Mouse (Mus musculus) midbrain, embryonic 16.5 days (tissue): ENCODE results near the gene D10Wsu102e. TPM values are rescaled to one million over a fixed set of nuclear protein-coding genes. Genes with fewer than 3 reads are reported as not detected.

Experiments used
- ATAC-seq: fragments of 200-750 bp; cut with Nextera tagmentation; 2 replicates; pipeline ENCODE4 v1.8.0; 2017; ENCODE audit warnings: moderate TSS enrichment
- H3K27ac ChIP-seq: fragments of 300-500 bp; sonication (generic); 2 replicates; pipeline ENCODE4 v1.5.1; 2014; ENCODE audit warnings: mild to moderate bottlenecking, low read length, mixed read lengths
- H3K27me3 ChIP-seq: fragments of 300-500 bp; sonication (generic); 2 replicates; pipeline ENCODE4 v1.6.1; 2014; ENCODE audit warnings: low read depth, low read length, mixed read lengths; ENCODE audit not compliant: control insufficient read depth, insufficient read depth
- H3K36me3 ChIP-seq: fragments of 300-500 bp; sonication (generic); 2 replicates; pipeline ENCODE4 v1.6.1; 2014; ENCODE audit warnings: mild to moderate bottlenecking, low read length, moderate library complexity, mixed read lengths; ENCODE audit not compliant: control insufficient read depth, insufficient read depth
- H3K4me1 ChIP-seq: fragments of 300-500 bp; sonication (generic); 2 replicates; pipeline ENCODE4 v1.6.1; 2014; ENCODE audit warnings: mild to moderate bottlenecking, low read length, mixed read lengths; ENCODE audit not compliant: control insufficient read depth, insufficient read depth
- H3K4me2 ChIP-seq: fragments of 300-500 bp; sonication (generic); 2 replicates; pipeline ENCODE4 v1.6.1; 2014; ENCODE audit warnings: mild to moderate bottlenecking, low read length, mixed read lengths
- H3K4me3 ChIP-seq: fragments of 300-500 bp; sonication (generic); 2 replicates; pipeline ENCODE4 v1.5.1; 2014; ENCODE audit warnings: low read depth, mild to moderate bottlenecking, low read length, moderate library complexity, mixed read lengths
- H3K9ac ChIP-seq: fragments of 300-500 bp; sonication (generic); 2 replicates; pipeline ENCODE4 v1.6.1; 2014; ENCODE audit warnings: low read depth, low read length, mixed read lengths
- H3K9me3 ChIP-seq: fragments of 300-500 bp; sonication (generic); replicated peaks from 2 replicates; pipeline ENCODE4 v1.6.1; 2014; ENCODE audit warnings: mild to moderate bottlenecking, low read length, mixed read lengths; ENCODE audit not compliant: control insufficient read depth, poor library complexity, severe bottlenecking
- WGBS: fragments of 180-500 bp; shearing (Covaris S2); extraction: QIAGEN DNeasy Blood & Tissue Kit; methylation state at CpG from one replicate; pipeline ENCODE4 v1.1.7; 2014; 5-methylcytosine and 5-hydroxymethylcytosine counted together
- polyA plus RNA-seq: library from polyadenylated mRNA; unstranded; fragments of >200 nt; fragmentation: Nextera tagmentation; extraction: Ambion mirVana; gene quantifications from 2 replicates; pipeline ENCODE4 v1.2.1, GENCODE M21; 2015

D10Wsu102e gene
- polyA plus RNA-seq, 1 experiment from 2014 or later: 0.79 TPM

GRCm38 (mm10) chr10:83326648-83327285, 33.3 kb upstream of the D10Wsu102e start:
- no peak overlapping the region for H3K4me3 ChIP-seq
- no peaks in the 10 kb centered on the region for H3K27me3 ChIP-seq
- no peak overlapping the region for H3K4me2 ChIP-seq
- no peaks in the 10 kb centered on the region for H3K36me3 ChIP-seq
- no peak overlapping the region for H3K27ac ChIP-seq
- no peak overlapping the region for H3K9ac ChIP-seq
- no peak for ATAC-seq
- WGBS: 92% methylated on average over 14 of the region's 14 CpGs
- H3K9me3 ChIP-seq: no peaks in the 10 kb centered on the region
- H3K4me1 ChIP-seq: peaks cover 9% of the 10 kb centered on the region

- Histone ChIP-seq H3K4me3 (no peak overlapping the region), H3K36me3 (no peaks in the 10 kb centered on the region), H3K4me2 (no peak overlapping the region), H3K9me3 (no peaks in the 10 kb centered on the region), H3K9ac (no peak overlapping the region), H3K27ac (no peak overlapping the region), H3K4me1 (no peaks in the 10 kb centered on the region), H3K27me3 (no peaks in the 10 kb centered on the region)
- ATAC-seq: no peak
- WGBS: 67% methylated on average over 5 of the region's 5 CpGs
Observed at GRCm38 (mm10) chr10:83328791-83329190, 31.2 kb upstream of the D10Wsu102e start.

- 72% methylated on average over 6 of the region's 6 CpGs for WGBS
- ATAC-seq: no peak
- H3K4me3 ChIP-seq: no peak overlapping the region
- H3K4me2 ChIP-seq: no peak overlapping the region
- H3K4me1 ChIP-seq: no peaks in the 10 kb centered on the region
- no peak overlapping the region for H3K27ac ChIP-seq
- H3K9ac ChIP-seq: no peak overlapping the region
- H3K36me3 ChIP-seq: no peaks in the 10 kb centered on the region
- H3K9me3 ChIP-seq: no peaks in the 10 kb centered on the region
- no peaks in the 10 kb centered on the region for H3K27me3 ChIP-seq
Observed at GRCm38 (mm10) chr10:83330336-83330735, 29.7 kb upstream of the D10Wsu102e start.

- no peaks in the 10 kb centered on the region for H3K27me3 ChIP-seq
- H3K4me1 ChIP-seq: no peaks in the 10 kb centered on the region
- WGBS: 92% methylated on average over 5 of the region's 5 CpGs
- H3K27ac ChIP-seq: no peak overlapping the region
- no peak overlapping the region for H3K4me3 ChIP-seq
- no peak overlapping the region for H3K9ac ChIP-seq
- no peak overlapping the region for H3K4me2 ChIP-seq
- H3K36me3 ChIP-seq: no peaks in the 10 kb centered on the region
- ATAC-seq: no peak
- no peaks in the 10 kb centered on the region for H3K9me3 ChIP-seq
Observed at GRCm38 (mm10) chr10:83331811-83332210, 28.2 kb upstream of the D10Wsu102e start.

- no peaks in the 10 kb centered on the region for H3K4me1 ChIP-seq
- no peak for ATAC-seq
- no peak overlapping the region for H3K9ac ChIP-seq
- H3K4me3 ChIP-seq: no peak overlapping the region
- WGBS: 88% methylated on average over 11 of the region's 11 CpGs
- no peaks in the 10 kb centered on the region for H3K9me3 ChIP-seq
- no peak overlapping the region for H3K27ac ChIP-seq
- no peak overlapping the region for H3K4me2 ChIP-seq
- H3K36me3 ChIP-seq: no peaks in the 10 kb centered on the region
- no peaks in the 10 kb centered on the region for H3K27me3 ChIP-seq
Observed at GRCm38 (mm10) chr10:83332581-83332980, 27.4 kb upstream of the D10Wsu102e start.

GRCm38 (mm10) chr10:83336336-83336735, 23.7 kb upstream of the D10Wsu102e start:
- H3K4me3 ChIP-seq: peak overlapping the region; percentile 83
- H3K27ac ChIP-seq: no peak overlapping the region
- H3K27me3 ChIP-seq: no peaks in the 10 kb centered on the region
- no peaks in the 10 kb centered on the region for H3K9me3 ChIP-seq
- H3K9ac ChIP-seq: no peak overlapping the region
- no peak for ATAC-seq
- no peaks in the 10 kb centered on the region for H3K4me1 ChIP-seq
- H3K4me2 ChIP-seq: peak overlapping the region; percentile 50
- 28% methylated on average over 7 of the region's 7 CpGs for WGBS
- H3K36me3 ChIP-seq: no peaks in the 10 kb centered on the region

- Histone ChIP-seq H3K4me3 (peak within 1 kb of the TSS; percentile 83), H3K36me3 (no peaks in the 10 kb centered on the region), H3K27me3 (no peaks in the 10 kb centered on the region), H3K9me3 (no peaks in the 10 kb centered on the region), H3K9ac (peak within 1 kb of the TSS; percentile 93), H3K4me2 (peak within 1 kb of the TSS; percentile 78), H3K27ac (peak within 1 kb of the TSS; percentile 91), H3K4me1 (no peaks in the 10 kb centered on the region)
- ATAC-seq: peak; percentile 94
- under 1% methylated on average over 89 of the region's 102 CpGs for WGBS
Observed at GRCm38 (mm10) chr10:83337159-83337951, 22.7 kb upstream of the D10Wsu102e start, which contains the start of gene Slc41a2. Slc41a2 (minus strand) TSS chr10:83337882.

GRCm38 (mm10) chr10:83337971-83338598, 21.9 kb upstream of the D10Wsu102e start:
- Histone ChIP-seq H3K4me1 (no peaks in the 10 kb centered on the region), H3K36me3 (no peaks in the 10 kb centered on the region), H3K4me2 (peak overlapping the region; percentile 78), H3K9me3 (no peaks in the 10 kb centered on the region), H3K4me3 (peak overlapping the region; percentile 83), H3K27me3 (no peaks in the 10 kb centered on the region), H3K9ac (peak overlapping the region; percentile 93), H3K27ac (peak overlapping the region; percentile 91)
- 48% methylated on average over 8 of the region's 9 CpGs for WGBS
- ATAC-seq: no peak

GRCm38 (mm10) chr10:83341226-83341625, 18.8 kb upstream of the D10Wsu102e start:
- no peaks in the 10 kb centered on the region for H3K4me1 ChIP-seq
- 35% methylated on average over 2 of the region's 2 CpGs for WGBS
- H3K9me3 ChIP-seq: no peaks in the 10 kb centered on the region
- no peak overlapping the region for H3K4me3 ChIP-seq
- no peak for ATAC-seq
- no peak overlapping the region for H3K4me2 ChIP-seq
- H3K27ac ChIP-seq: no peak overlapping the region
- H3K36me3 ChIP-seq: no peaks in the 10 kb centered on the region
- no peaks in the 10 kb centered on the region for H3K27me3 ChIP-seq
- H3K9ac ChIP-seq: no peak overlapping the region
